10 mouse cellular contexts compared by ENCODE assay signal in the genomic region with DNA sequence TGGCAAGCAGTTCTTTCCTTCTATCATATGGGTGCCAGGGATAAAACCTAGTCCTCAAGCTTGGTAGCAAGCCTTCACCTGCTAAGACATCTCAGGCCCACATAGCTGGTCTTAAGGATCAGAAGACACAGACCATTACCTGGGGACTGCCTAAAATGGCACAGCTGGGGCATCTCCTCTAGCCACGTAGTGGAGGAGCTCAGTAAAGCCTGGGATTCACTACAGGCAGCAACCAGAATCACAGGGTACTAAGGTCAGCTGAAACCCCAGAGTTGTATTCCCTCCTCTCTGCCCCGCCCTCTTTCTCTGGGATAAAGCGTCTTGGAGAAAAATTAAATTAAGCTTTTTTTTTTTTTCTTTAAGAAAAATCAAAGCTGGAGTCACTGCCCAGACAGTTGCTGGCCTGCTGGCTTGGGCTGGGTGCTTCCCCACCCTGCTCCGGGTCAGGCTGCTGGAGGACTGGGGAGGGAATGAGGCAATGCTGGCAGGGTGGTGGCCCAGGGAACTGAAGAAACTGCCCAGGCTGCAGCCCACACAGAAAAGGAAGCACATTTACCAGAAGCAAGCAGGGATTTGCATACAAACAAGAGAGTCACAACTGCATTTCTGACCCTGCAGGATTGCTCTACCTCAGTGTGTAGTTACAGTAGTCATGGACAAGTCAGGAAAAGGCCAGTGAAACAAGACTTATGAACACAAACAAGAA. TPM values are rescaled to one million over a fixed set of nuclear protein-coding genes. Genes with fewer than 3 reads are reported as not detected.
A peak's percentile ranks its signal among the peaks of the same experiment; 100 is the strongest.
DNase-seq lines count a peak whose midpoint lies in the region; ATAC-seq and TF ChIP-seq lines count a peak whose summit lies in the region.
"Had no signal": no experiment of that assay in that cellular context is flagged by ENCODE, and none has a peak within 500 bp of the region (broad histone marks: within the 10 kb centered on the region; RNA-seq: fewer than 3 reads in every experiment).

No protein-coding gene starts in this region.

- H3K27me3 ChIP-seq in lung, embryonic 14.5 days (ENCODE audit: insufficient read depth, low read length): no peaks in the 10 kb centered on the region
- H3K27me3 ChIP-seq in stomach, embryonic 16.5 days (ENCODE audit: control insufficient read depth, insufficient read depth, low read length): no peaks in the 10 kb centered on the region
- H3K27me3 ChIP-seq: embryonic facial prominence, embryonic 15.5 days; limb, embryonic 15.5 days had no signal

- no peak overlapping the region for H3K4me3 ChIP-seq in lung, embryonic 14.5 days (ENCODE audit: low read depth, low read length)
- no peak overlapping the region for H3K4me3 ChIP-seq in stomach, embryonic 16.5 days (replicated peaks; ENCODE audit: low read length)
- H3K4me3 ChIP-seq: embryonic facial prominence, embryonic 15.5 days; limb, embryonic 15.5 days had no signal

- no peak overlapping the region for H3K27ac ChIP-seq in lung, embryonic 14.5 days (ENCODE audit: low read depth)
- no peak overlapping the region for H3K27ac ChIP-seq in stomach, embryonic 16.5 days (ENCODE audit: low read length)
- H3K27ac ChIP-seq: embryonic facial prominence, embryonic 15.5 days; limb, embryonic 15.5 days had no signal

- 47% methylated on average over 4 of the region's 4 CpGs for WGBS in lung, embryonic 14.5 days
- 36% methylated on average over 4 of the region's 4 CpGs for WGBS in stomach, embryonic 16.5 days

- H3K9ac ChIP-seq in lung, embryonic 14.5 days: no peak overlapping the region
- no peak overlapping the region for H3K9ac ChIP-seq in stomach, embryonic 16.5 days (ENCODE audit: low read length)
- H3K9ac ChIP-seq: embryonic facial prominence, embryonic 15.5 days; limb, embryonic 15.5 days had no signal

- H3K9me3 ChIP-seq in lung, embryonic 14.5 days (ENCODE audit: low read depth, low read length): no peaks in the 10 kb centered on the region
- H3K9me3 ChIP-seq in stomach, embryonic 16.5 days (replicated peaks; ENCODE audit: control insufficient read depth, low read length): no peaks in the 10 kb centered on the region
- H3K9me3 ChIP-seq: embryonic facial prominence, embryonic 15.5 days; limb, embryonic 15.5 days had no signal

- no peaks in the 10 kb centered on the region for H3K36me3 ChIP-seq in lung, embryonic 14.5 days (ENCODE audit: insufficient read depth)
- H3K36me3 ChIP-seq in stomach, embryonic 16.5 days (ENCODE audit: control insufficient read depth, insufficient read depth, low read length): no peaks in the 10 kb centered on the region
- H3K36me3 ChIP-seq: embryonic facial prominence, embryonic 15.5 days; limb, embryonic 15.5 days had no signal

- ATAC-seq in lung, embryonic 14.5 days (ENCODE audit: insufficient read depth): no peak
- ATAC-seq in stomach, embryonic 16.5 days (ENCODE audit: insufficient read depth, low FRiP score): peak; percentile 76
- no peak for ATAC-seq in megakaryocyte-erythroid progenitor cell, adult 5-6 weeks (replicated peaks; ENCODE audit: low FRiP score, low TSS enrichment, poor library complexity, severe bottlenecking)

- peak; percentile 27 to 64 for DNase-seq in spleen, postnatal 4 days (ENCODE audit: low spot score in 2 of 2)
- DNase-seq in spleen, postnatal 14 days (ENCODE audit: low spot score in 2 of 2): no peak
- DNase-seq in gastrocnemius, postnatal 25 days: peak; percentile 75
- peak; percentile 31 for DNase-seq in lung, embryonic 14.5 days
- no peak for DNase-seq in embryo, embryonic 10.5 days (ENCODE audit: low spot score)
- DNase-seq in cerebellum, adult 9-10 months: no peak

- TF ChIP-seq CTCF in lung, embryonic 14.5 days (IDR thresholded peaks at IDR 0.05; ENCODE audit: low read depth): no peak

- H3K4me2 ChIP-seq in lung, embryonic 14.5 days: no peak overlapping the region
- no peak overlapping the region for H3K4me2 ChIP-seq in stomach, embryonic 16.5 days (ENCODE audit: low read depth, low read length)
- H3K4me2 ChIP-seq: embryonic facial prominence, embryonic 15.5 days; limb, embryonic 15.5 days had no signal

- H3K4me1 ChIP-seq in lung, embryonic 14.5 days (ENCODE audit: insufficient read depth): peaks cover 3% of the 10 kb centered on the region; the same call in 1 of the 2 replicates
- H3K4me1 ChIP-seq in stomach, embryonic 16.5 days (ENCODE audit: control insufficient read depth, insufficient read depth, low read length): 0 out of 2 replicates have a peak, but pooled peaks cover 5% of the 10 kb centered on the region

RNA-seq across cellular contexts. Expression of a gene that starts 24.6 kb away (rescaled TPM):
- total RNA-seq in gastrocnemius, postnatal 25 days (2021): 1 to 10 TPM; 2.1 to 2.6 TPM
- 24.1 and 29.1 TPM in 2 replicates for polyA plus RNA-seq in lung, embryonic 14.5 days (2014; fragmentation: Nextera tagmentation; extraction: Ambion mirVana)
- polyA plus RNA-seq in stomach, embryonic 16.5 days (2015; fragmentation: Nextera tagmentation; extraction: Ambion mirVana): 3.6 and 4.7 TPM in 2 replicates
- 8.5 and 11.3 TPM in 2 replicates for total RNA-seq in megakaryocyte-erythroid progenitor cell, adult 5-6 weeks (2014; fragmentation: Nextera tagmentation)
- 4.4 and 7.8 TPM in 2 replicates for total RNA-seq in megakaryocyte-erythroid progenitor cell, adult 5-6 weeks (2017)

RNA-seq across cellular contexts. Expression of a gene that starts 24.7 kb away (rescaled TPM):
- 10 to 100 TPM; 26.4 to 27.4 TPM for total RNA-seq in gastrocnemius, postnatal 25 days (2021)
- polyA plus RNA-seq in lung, embryonic 14.5 days (2014; fragmentation: Nextera tagmentation; extraction: Ambion mirVana): 111 and 117 TPM in 2 replicates
- polyA plus RNA-seq in stomach, embryonic 16.5 days (2015; fragmentation: Nextera tagmentation; extraction: Ambion mirVana): 85.6 and 93.5 TPM in 2 replicates
- 28.6 and 29.5 TPM in 2 replicates for total RNA-seq in megakaryocyte-erythroid progenitor cell, adult 5-6 weeks (2014; fragmentation: Nextera tagmentation)
- total RNA-seq in megakaryocyte-erythroid progenitor cell, adult 5-6 weeks (2017): 50.3 and 61.0 TPM in 2 replicates

Comparison
In these comparisons a context has a peak if more than half of its experiments do, and no peak if none do; other contexts are left out.
1. DNase-seq: peak in spleen, postnatal 4 days (2 of 2), gastrocnemius, postnatal 25 days (single experiment) and lung, embryonic 14.5 days (single experiment); none in spleen, postnatal 14 days (0 of 2), embryo, embryonic 10.5 days (single experiment) and cerebellum, adult 9-10 months (single experiment).